Mouse (Mus musculus): ENCODE measurements around the gene Cdk6.
"Not testable (repeated sequence)": the region's sequence is repeated elsewhere in the genome, so short reads cannot be mapped to it uniquely, and the experiment has no call there.

DNA sequence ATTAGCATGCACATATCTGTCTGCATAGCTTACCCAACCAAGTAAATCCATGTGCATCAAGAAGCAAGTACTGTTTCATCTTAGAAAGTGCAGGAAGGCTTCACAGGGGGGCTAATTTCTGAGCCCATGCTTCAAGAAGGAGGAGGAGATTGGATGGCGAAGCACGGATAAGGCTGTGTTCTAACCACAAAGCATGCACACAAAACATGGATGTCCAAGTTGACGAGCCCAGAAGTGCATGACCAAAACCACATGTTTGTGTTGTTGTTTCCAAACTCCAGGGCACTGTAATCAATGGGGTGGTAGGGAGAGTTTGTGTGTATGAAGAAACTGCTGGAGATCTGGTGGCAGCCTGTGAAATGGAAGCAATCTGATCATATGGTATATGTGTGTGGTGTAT lies 101.2 kb downstream of the Cdk6 start:
- not testable (repeated sequence) for TF ChIP-seq CTCF (IDR thresholded peaks at IDR 0.05; ENCODE audit: control insufficient read depth, insufficient read depth, low read length); POLR2A (IDR thresholded peaks at IDR 0.05; ENCODE audit: borderline replicate concordance, control insufficient read depth, low read depth, low read length)

All from bone marrow, adult 2 months (tissue).